Mouse (Mus musculus): ENCODE data around the gene Hsf4. TPM values are rescaled to one million over a fixed set of nuclear protein-coding genes. Genes with fewer than 3 reads are reported as not detected.

Gene Hsf4
- total RNA-seq, 2 experiments from 2014 or later, result 0.34 to 0.75 TPM

- DNase-seq (ENCODE audit: extremely low spot score in 1 of 2, low spot score in 2 of 2), result no peak
- intact Hi-C loops (cut with DNase I), result loop anchor here (10.0 kb wide), 1 partner anchor 641 kb away; no protein-coding TSS in a partner anchor
These were observed 26.4 kb downstream of the Hsf4 start, which contains the start of gene Exoc3l for GRCm38 (mm10) chr8:105295895-105296573. Exoc3l (minus strand) TSS chr8:105296101.

DNA sequence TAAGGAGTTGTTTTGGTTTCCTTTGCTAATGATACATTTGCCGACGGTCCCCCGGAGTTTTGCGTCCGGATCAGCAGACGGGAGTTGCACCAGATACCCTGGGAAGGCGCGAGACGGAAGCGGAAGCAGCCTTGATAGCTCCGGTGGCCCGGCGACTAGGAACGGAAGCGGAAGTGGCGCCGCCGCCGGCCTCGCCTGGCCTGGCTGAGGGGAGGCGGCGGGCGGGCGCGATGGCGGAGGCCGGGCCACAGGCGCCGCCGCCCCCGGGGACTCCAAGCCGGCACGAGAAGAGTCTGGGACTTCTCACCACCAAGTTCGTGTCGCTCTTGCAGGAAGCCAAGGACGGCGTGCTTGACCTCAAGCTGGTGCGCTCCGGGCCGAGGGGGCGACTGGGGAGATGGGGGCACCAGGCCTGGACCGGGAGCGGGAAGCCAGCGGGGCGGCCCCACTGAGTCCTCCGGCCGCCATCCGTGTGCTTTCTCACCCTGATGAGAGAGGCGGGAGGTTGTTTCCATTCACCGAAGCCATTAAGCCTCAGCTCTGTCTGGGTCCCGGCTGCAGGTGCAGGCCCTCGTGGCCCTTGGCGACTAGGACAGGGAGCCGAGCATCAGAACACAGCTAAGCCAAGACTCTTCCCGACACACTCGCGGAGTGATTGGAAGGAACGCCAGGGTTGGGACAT is 28.1 kb downstream of the Hsf4 start, which contains the start of gene E2f4:
TSS of gene E2f4 (plus strand) at position 153 of the 682 bp plus-strand sequence.
- intact Hi-C loops (cut with DNase I), result loop anchor here (10.0 kb wide), 1 partner anchor 643 kb away; no protein-coding TSS in a partner anchor
- DNase-seq (ENCODE audit: extremely low spot score in 1 of 2, low spot score in 2 of 2), result peak; percentile 87 to 96

DNA sequence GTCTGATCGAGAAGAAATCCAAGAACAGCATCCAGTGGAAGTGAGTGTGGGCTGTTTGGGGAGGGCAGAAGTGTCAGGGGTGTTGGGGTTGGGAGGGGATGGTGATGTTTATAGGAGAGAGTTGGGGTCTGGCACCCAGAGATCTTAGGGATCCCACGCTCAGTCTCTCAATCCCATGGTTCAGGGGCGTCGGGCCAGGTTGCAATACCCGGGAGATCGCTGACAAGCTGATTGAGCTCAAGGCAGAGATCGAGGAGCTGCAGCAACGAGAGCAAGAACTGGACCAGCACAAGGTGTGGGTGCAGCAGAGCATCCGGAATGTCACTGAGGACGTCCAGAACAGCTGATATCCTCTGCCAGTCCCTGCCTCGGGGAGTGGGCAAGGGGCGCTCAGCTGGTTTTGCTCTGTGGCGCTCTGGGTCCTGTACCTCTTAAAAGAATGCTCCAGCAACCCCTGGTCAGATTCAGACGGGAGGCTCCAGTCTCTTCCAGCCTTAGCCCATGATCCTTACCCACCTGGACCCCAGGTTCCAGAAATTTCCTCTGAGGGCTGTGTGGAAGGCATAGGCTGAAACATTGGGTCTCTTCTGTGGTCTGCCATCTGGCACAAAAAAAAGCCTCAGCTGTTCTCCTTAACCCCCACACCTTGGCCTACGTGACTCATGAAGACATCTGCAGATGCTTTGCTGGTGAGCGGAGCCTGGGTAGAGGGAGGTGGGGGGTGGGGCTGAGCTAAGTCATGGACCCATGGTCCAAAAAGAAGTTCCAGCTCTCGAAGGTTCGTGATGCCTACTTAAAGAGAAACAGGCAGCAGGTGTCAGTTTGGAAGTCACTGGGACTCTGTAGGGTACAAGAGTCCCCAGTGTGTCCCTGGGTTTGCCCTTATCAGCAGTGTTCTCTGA is 29.0 kb downstream of the Hsf4 start:
- no peak for DNase-seq (ENCODE audit: extremely low spot score in 1 of 2, low spot score in 2 of 2)
- intact Hi-C loops (cut with DNase I), result loop anchor here (10.0 kb wide), 1 partner anchor 644 kb away; no protein-coding TSS in a partner anchor

- DNase-seq (ENCODE audit: extremely low spot score in 1 of 2, low spot score in 2 of 2), result no peak
- intact Hi-C loops (cut with DNase I), result loop anchor here (10.0 kb wide), 1 partner anchor 645 kb away; no protein-coding TSS in a partner anchor
These were observed 30.4 kb downstream of the Hsf4 start for GRCm38 (mm10) chr8:105299962-105300361.

DNA sequence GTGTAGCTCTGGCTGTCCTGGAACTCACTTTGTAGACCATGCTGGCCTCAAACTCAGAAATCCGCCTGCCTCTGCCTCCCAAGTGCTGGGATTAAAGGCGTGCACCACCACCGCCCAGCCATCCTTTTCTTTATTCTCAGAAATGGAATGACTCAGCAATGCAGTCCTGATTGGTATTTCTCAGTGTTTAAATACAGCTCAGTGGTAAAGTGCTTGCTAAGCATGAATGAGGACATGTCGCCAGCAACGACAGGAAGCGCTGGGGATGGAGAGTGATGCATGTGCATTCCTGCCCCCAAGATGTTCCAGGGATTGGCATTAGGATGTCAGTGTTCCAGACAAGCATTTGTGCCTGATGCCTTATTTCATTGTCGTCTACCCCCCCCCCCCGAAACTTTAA is 33.8 kb downstream of the Hsf4 start:
- intact Hi-C loops (cut with DNase I), result no loop called here
- DNase-seq (ENCODE audit: extremely low spot score in 1 of 2, low spot score in 2 of 2), result no peak

GRCm38 (mm10) chr8:105303874-105304273 is 34.3 kb downstream of the Hsf4 start:
- no peak for DNase-seq (ENCODE audit: extremely low spot score in 1 of 2, low spot score in 2 of 2)
- intact Hi-C loops (cut with DNase I), result no loop called here

DNA sequence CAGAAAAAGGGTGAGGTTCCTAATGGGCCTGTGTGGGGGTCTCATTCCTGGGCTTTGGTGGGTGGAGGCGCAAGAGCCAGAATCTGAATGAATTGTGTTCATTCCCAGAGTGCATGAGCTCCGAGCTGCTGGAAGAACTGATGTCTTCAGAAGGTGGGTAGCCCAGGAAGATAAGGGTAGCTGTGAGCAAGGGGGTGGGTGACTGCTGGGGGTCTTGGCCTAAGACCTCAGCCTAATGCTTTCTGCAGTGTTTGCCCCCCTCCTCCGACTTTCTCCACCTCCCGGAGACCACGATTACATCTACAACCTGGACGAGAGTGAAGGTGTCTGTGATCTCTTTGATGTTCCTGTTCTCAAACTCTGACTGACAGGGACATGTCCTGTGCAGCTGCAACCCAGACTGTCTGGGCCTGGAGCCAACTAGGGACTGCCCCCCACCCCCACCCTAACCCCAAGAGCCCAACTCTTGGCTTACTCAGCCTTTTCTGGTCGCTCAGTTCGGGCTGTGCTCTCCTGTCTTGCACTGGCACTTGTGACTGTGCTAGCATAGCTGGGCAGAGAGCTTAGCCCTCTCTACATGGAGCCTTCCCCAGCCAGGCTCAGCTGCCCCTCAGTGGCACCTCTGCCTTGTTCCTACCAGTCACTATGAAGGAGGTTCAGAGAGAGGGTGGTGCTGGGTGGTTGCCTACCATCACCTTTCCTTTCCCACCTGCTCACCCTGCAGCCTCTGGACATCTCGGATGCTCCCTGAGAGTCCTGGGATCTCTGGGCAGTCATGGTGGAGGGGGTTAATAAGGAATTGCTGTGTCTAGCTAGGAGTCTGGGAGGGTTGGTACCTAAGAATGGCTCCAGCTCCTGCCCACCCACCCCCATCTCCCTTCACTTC is 35.0 kb downstream of the Hsf4 start:
- DNase-seq (ENCODE audit: extremely low spot score in 1 of 2, low spot score in 2 of 2), result peak in 1 of 2 experiments; percentile 37
- intact Hi-C loops (cut with DNase I), result no loop called here

- DNase-seq (ENCODE audit: extremely low spot score in 1 of 2, low spot score in 2 of 2), result peak in 1 of 2 experiments; percentile 81
- intact Hi-C loops (cut with DNase I), result no loop called here
These were observed 35.9 kb downstream of the Hsf4 start, which contains the start of gene Elmo3 for GRCm38 (mm10) chr8:105305211-105306145. Elmo3 (plus strand) TSS chr8:105305601.

DNA sequence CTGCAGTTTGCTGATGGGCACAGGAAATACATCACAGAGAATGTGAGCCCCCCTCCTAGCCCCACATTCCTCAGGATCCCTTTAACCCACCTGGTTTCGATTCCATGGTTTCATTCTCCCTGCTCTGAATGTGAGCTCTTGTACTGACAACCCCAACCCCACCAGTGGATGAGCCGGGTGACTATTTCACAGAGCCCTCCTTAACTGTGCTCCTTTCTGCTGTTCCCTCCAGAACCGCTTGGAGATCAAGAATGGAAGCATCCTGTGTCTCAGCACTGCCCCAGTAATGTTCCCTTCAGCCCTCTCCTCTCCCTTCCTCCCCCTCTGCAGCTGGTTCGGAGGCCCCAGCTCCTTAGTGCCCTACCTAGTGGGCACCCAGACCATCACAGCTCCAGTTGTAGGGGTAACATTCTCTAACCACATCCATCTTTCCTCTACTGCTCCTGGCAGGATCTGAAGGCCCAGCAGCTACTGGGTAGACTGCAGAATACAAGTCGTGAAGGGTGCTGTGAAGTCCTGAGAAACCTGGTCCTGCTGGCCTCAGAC is 36.6 kb downstream of the Hsf4 start:
- intact Hi-C loops (cut with DNase I), result no loop called here
- peak in 1 of 2 experiments; percentile 20 for DNase-seq (ENCODE audit: extremely low spot score in 1 of 2, low spot score in 2 of 2)

- intact Hi-C loops (cut with DNase I), result no loop called here
These were observed 38.1 kb downstream of the Hsf4 start for GRCm38 (mm10) chr8:105307670-105308069.

GRCm38 (mm10) chr8:105308428-105308827 is 38.8 kb downstream of the Hsf4 start:
- intact Hi-C loops (cut with DNase I), result no loop called here
- DNase-seq (ENCODE audit: extremely low spot score in 1 of 2, low spot score in 2 of 2), result no peak

More at GRCm38 (mm10) chr8:105307670-105308069, 38.1 kb downstream of the Hsf4 start:
- DNase-seq (ENCODE audit: extremely low spot score in 1 of 2, low spot score in 2 of 2), result no peak

- intact Hi-C loops (cut with DNase I), result no loop called here
- no peak for DNase-seq (ENCODE audit: extremely low spot score in 1 of 2, low spot score in 2 of 2)
These were observed 39.7 kb downstream of the Hsf4 start for GRCm38 (mm10) chr8:105309142-105309847.

- intact Hi-C loops (cut with DNase I), result no loop called here
These were observed 40.5 kb downstream of the Hsf4 start for GRCm38 (mm10) chr8:105310118-105310517.

GRCm38 (mm10) chr8:105311718-105312117 is 42.1 kb downstream of the Hsf4 start:
- no peak for DNase-seq (ENCODE audit: extremely low spot score in 1 of 2, low spot score in 2 of 2)
- intact Hi-C loops (cut with DNase I), result no loop called here

More at GRCm38 (mm10) chr8:105310118-105310517, 40.5 kb downstream of the Hsf4 start:
- DNase-seq (ENCODE audit: extremely low spot score in 1 of 2, low spot score in 2 of 2), result no peak

- no peak for DNase-seq (ENCODE audit: extremely low spot score in 1 of 2, low spot score in 2 of 2)
- intact Hi-C loops (cut with DNase I), result no loop called here
These were observed 43.4 kb downstream of the Hsf4 start for GRCm38 (mm10) chr8:105312891-105313481.
